ENCODE assay signal across 8 mouse cellular contexts in genomic region chr7:30552102-30553020, GRCm38 (mm10). TPM values are rescaled to one million over a fixed set of nuclear protein-coding genes. Genes with fewer than 3 reads are reported as not detected.
A peak's percentile ranks its signal among the peaks of the same experiment; 100 is the strongest.
DNase-seq lines count a peak whose midpoint lies in the region; ATAC-seq and TF ChIP-seq lines count a peak whose summit lies in the region.

Gene Hspb6, plus strand, starts transcription at chr7:30552178.
Gene Proser3, minus strand, starts transcription at chr7:30552299.

- peak within 1 kb of the TSS; percentile 60 for H3K9ac ChIP-seq in lung, postnatal 0 days (replicated peaks; ENCODE audit: low read depth)

- ATAC-seq in frontal cortex, adult (ENCODE audit: low TSS enrichment): peak; percentile 85
- peak; percentile 96 for ATAC-seq in lung, postnatal 0 days

- H3K9me3 ChIP-seq in hindbrain, embryonic 10.5 days: no peaks in the 10 kb centered on the region
- H3K9me3 ChIP-seq in lung, postnatal 0 days (ENCODE audit: low read length): no peaks in the 10 kb centered on the region

- peaks cover 6% of the 10 kb centered on the region; the same call in 1 of the 2 replicates for H3K27me3 ChIP-seq in hindbrain, embryonic 10.5 days (ENCODE audit: insufficient read depth, poor library complexity, severe bottlenecking)
- no peaks in the 10 kb centered on the region for H3K27me3 ChIP-seq in lung, postnatal 0 days (replicated peaks; ENCODE audit: insufficient read depth, low read length)

- H3K4me2 ChIP-seq in lung, postnatal 0 days (replicated peaks; ENCODE audit: low read depth, low read length): peak within 1 kb of the TSS; percentile 97

- under 1% methylated on average over 44 of the region's 44 CpGs for WGBS in hindbrain, embryonic 10.5 days
- under 1% methylated on average over 44 of the region's 44 CpGs for WGBS in lung, postnatal 0 days

- H3K4me1 ChIP-seq in hindbrain, embryonic 10.5 days (replicated peaks): peaks cover 19% of the 10 kb centered on the region
- H3K4me1 ChIP-seq in lung, postnatal 0 days (ENCODE audit: insufficient read depth, low read depth, low read length): peaks cover 15% of the 10 kb centered on the region; the same call in 1 of the 2 replicates

- peak; percentile 23; the same call in 1 of the 2 replicates for TF ChIP-seq CTCF in lung, postnatal 0 days (IDR thresholded peaks at IDR 0.05)

- H3K27ac ChIP-seq in hindbrain, embryonic 10.5 days: peak within 1 kb of the TSS; percentile 96
- peak within 1 kb of the TSS; percentile 89 for H3K27ac ChIP-seq in lung, postnatal 0 days (ENCODE audit: low read length)

- peak; percentile 98 for DNase-seq in MN1 (ENCODE audit: low spot score)
- peak; percentile 99 for DNase-seq in cerebellum, adult 9-10 months
- peak; percentile 95 for DNase-seq in hindbrain, embryonic 10.5 days (ENCODE audit: low spot score)
- peak; percentile 99 for DNase-seq in layer of hippocampus, adult 9-11 months
- DNase-seq in lung, postnatal 0 days (ENCODE audit: low spot score): peak; percentile 100
- DNase-seq in ovary, postnatal 14 days (ENCODE audit: low spot score): peak; percentile 92
- peak; percentile 96 for DNase-seq in thymus, postnatal 14 days

- H3K36me3 ChIP-seq in hindbrain, embryonic 10.5 days: peaks cover 56% of the 10 kb centered on the region
- H3K36me3 ChIP-seq in lung, postnatal 0 days (ENCODE audit: insufficient read depth, low read length): peaks cover 14% of the 10 kb centered on the region; the same call in 1 of the 2 replicates

- TF ChIP-seq EP300 in lung, postnatal 0 days (IDR thresholded peaks at IDR 0.05): peak; percentile 4; the same call in 1 of the 2 replicates

- peak within 1 kb of the TSS; percentile 68 for H3K4me3 ChIP-seq in hindbrain, embryonic 10.5 days
- peak within 1 kb of the TSS; percentile 69 for H3K4me3 ChIP-seq in lung, postnatal 0 days (ENCODE audit: low read depth, low read length)

RNA-seq across cellular contexts. Expression of gene Hspb6, which starts in this region (rescaled TPM):
- polyA plus RNA-seq in hindbrain, embryonic 10.5 days (2016; fragmentation: Nextera tagmentation; extraction: Ambion mirVana): 4.1 and 5.3 TPM in 2 replicates
- polyA plus RNA-seq in lung, postnatal 0 days (2015; fragmentation: Nextera tagmentation; extraction: Ambion mirVana): 22.8 and 27.0 TPM in 2 replicates

RNA-seq across cellular contexts. Expression of gene Proser3, which starts in this region (rescaled TPM):
- polyA plus RNA-seq in hindbrain, embryonic 10.5 days (2016; fragmentation: Nextera tagmentation; extraction: Ambion mirVana): 13.8 and 15.1 TPM in 2 replicates
- 4.0 and 4.4 TPM in 2 replicates for polyA plus RNA-seq in lung, postnatal 0 days (2015; fragmentation: Nextera tagmentation; extraction: Ambion mirVana)

Comparison
In these comparisons a context has a peak if more than half of its experiments do, and no peak if none do; other contexts are left out.
1. Peak in every context shown above with its lines: DNase-seq, ATAC-seq, H3K4me3 ChIP-seq and H3K27ac ChIP-seq.